Mouse (Mus musculus) lung, postnatal 0 days (tissue): Measurements from ENCODE around the gene Ydjc.

Source experiments
- CTCF ChIP-seq: IDR thresholded peaks from 2 replicates; pipeline ENCODE4 v1.5.1; 2016; ENCODE audit warnings: antibody characterized with exemption, mild to moderate bottlenecking
- EP300 ChIP-seq: IDR thresholded peaks from 2 replicates; pipeline ENCODE4 v1.6.1; 2016; ENCODE audit warnings: antibody characterized with exemption, mild to moderate bottlenecking, control low read depth

DNA sequence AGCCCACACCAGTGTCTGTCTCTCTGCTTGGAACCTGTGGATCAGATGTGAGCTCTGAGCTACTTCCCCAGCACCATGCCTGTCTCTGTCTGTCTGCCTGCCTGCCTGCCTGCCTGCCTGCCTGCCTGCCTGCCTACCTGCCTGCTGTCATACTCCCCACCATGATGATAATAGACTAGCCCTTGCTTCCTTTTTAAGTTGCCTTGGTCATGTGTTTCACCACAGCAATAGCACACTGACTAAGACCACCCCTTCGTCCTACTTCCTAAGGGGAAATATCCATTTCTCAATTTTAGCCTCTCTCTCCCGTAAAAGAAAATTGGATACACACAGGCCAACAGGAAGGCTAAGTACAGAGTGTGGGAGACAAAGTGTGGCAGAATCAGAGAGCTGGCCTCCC, 37.7 kb downstream of the Ydjc start:
- TF ChIP-seq CTCF (no peak), EP300 (no peak)
